Mouse (Mus musculus) thymus, adult 2 months (tissue): ENCODE results near the gene Il17a. TPM values are rescaled to one million over a fixed set of nuclear protein-coding genes. Genes with fewer than 3 reads are reported as not detected.

Experiments used
- DNase-seq: peaks from one replicate; pipeline ENCODE4 v3.0.0; 2021
- H3K27ac ChIP-seq: fragments of 200-500 bp; 2 replicates; pipeline ENCODE4 v1.5.1; 2012; ENCODE audit warnings: low read length, control low read depth; ENCODE audit not compliant: control insufficient read depth, insufficient read depth
- H3K27me3 ChIP-seq: fragments of 200-500 bp; 2 replicates; pipeline ENCODE4 v1.6.1; 2012; ENCODE audit warnings: mild to moderate bottlenecking, low read length, moderate library complexity, mixed read lengths; ENCODE audit not compliant: control insufficient read depth, insufficient read depth
- H3K36me3 ChIP-seq: fragments of 200-500 bp; 2 replicates; pipeline ENCODE4 v1.6.1; 2012; ENCODE audit warnings: mild to moderate bottlenecking, low read length, moderate library complexity; ENCODE audit not compliant: control insufficient read depth, insufficient read depth
- H3K4me1 ChIP-seq: fragments of 200-500 bp; replicated peaks from 2 replicates; pipeline ENCODE4 v1.6.1; 2012; ENCODE audit warnings: low read length; ENCODE audit not compliant: control insufficient read depth, insufficient read depth
- H3K4me3 ChIP-seq: fragments of 200-500 bp; 2 replicates; pipeline ENCODE4 v1.5.1; 2012; ENCODE audit warnings: mild to moderate bottlenecking, low read length, control low read depth, moderate library complexity; ENCODE audit not compliant: control insufficient read depth, insufficient read depth
- CTCF ChIP-seq: fragments of 200-500 bp; IDR thresholded peaks from 2 replicates; pipeline ENCODE4 v1.5.1; 2012; ENCODE audit warnings: mild to moderate bottlenecking, control low read depth, low read length, moderate library complexity, borderline replicate concordance; ENCODE audit not compliant: control insufficient read depth, poor library complexity, insufficient read depth; ENCODE audit errors: extremely low read depth
- POLR2A ChIP-seq: fragments of 200-500 bp; IDR thresholded peaks from 2 replicates; pipeline ENCODE4 v1.6.1; 2012; ENCODE audit warnings: mild to moderate bottlenecking, low read length, control low read depth, moderate library complexity; ENCODE audit not compliant: control insufficient read depth, poor library complexity, insufficient read depth; ENCODE audit errors: extremely low read depth
- WGBS: fragments of 180-500 bp; shearing (Covaris S2); methylation state at CpG from one replicate; pipeline ENCODE4 v1.1.7; 2018; 5-methylcytosine and 5-hydroxymethylcytosine counted together
- polyA plus RNA-seq: library from polyadenylated mRNA; depleted of rRNA; stranded (reverse); fragments of >200 nt; gene quantifications from 2 replicates; pipeline ENCODE4 v1.2.3, GENCODE M21; 2012; rRNA removed

Gene Il17a
- 0.19 TPM in 1 of 2 replicates, not detected in the other for polyA plus RNA-seq

DNA sequence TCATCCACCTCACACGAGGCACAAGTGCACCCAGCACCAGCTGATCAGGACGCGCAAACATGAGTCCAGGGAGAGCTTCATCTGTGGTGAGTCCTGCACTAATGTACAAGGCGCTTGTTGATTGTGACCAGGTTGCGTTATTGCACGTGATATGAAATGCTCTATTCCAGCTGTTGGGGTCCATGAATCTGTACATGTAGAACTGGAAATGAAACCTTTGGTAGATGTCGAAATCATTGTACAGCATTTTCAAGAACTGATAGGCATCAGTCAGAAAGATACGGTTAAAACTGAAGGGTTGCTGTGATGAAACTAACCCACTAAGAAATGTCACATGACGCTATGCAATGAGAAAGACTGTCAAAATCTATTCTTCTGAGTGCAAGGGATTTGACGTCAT lies at the start of gene Il17a:
Gene Il17a (plus strand): TSS at position 3 of the 400 bp plus-strand sequence.
- no peak within 1 kb of the TSS for H3K4me3 ChIP-seq
- H3K27me3 ChIP-seq, result no peaks in the 10 kb centered on the region
- no peaks in the 10 kb centered on the region for H3K4me1 ChIP-seq
- no peak for TF ChIP-seq POLR2A
- TF ChIP-seq CTCF, result no peak
- WGBS, result 93% methylated on average over 10 of the region's 10 CpGs
- H3K27ac ChIP-seq, result no peak within 1 kb of the TSS
- no peak for DNase-seq
- no peaks in the 10 kb centered on the region for H3K36me3 ChIP-seq

DNA sequence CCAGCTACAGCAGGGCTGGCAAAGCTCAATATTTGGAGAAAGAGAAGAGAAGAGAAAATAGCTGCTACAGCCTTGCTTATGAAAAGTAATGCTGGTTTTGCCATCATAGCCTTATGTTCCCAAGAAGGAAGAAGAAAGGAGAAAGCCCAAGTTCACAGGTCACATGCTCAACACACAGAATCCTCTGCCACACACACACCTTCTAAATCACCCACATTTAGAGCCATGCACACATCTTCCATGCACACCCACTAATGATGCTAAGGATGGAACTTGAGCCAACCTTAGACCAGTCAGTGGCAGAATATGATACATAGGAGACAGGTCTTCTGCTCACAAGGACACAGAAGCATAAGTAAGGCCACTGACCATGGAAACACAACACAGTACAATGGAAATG lies 47.9 kb upstream of the Il17a start:
- TF ChIP-seq POLR2A, result no peak
- no peak for TF ChIP-seq CTCF
- Histone ChIP-seq H3K27me3 (no peaks in the 10 kb centered on the region), H3K27ac (no peak overlapping the region), H3K4me3 (no peak overlapping the region), H3K36me3 (no peaks in the 10 kb centered on the region), H3K4me1 (no peaks in the 10 kb centered on the region)
- no peak for DNase-seq

DNA sequence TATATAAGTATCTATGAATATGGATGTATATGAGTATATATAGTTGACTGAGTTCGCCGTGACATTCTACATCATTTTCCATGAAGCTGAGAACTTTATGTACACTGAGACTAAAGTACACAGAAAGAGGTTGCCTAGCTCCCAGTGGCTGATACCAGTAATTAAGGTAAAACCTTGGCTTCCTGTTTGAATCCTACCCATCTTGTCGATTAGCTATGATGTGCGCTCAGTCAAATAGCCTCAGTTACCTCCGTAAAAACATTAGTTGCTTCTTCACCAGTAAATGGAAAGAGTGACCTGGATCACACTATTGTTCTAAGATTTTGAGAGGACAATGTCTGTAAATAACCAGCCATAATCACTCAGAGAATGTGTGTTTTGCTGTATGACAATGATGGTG lies 47.3 kb upstream of the Il17a start:
- Histone ChIP-seq H3K4me3 (no peak overlapping the region), H3K36me3 (no peaks in the 10 kb centered on the region), H3K27me3 (no peaks in the 10 kb centered on the region), H3K4me1 (no peaks in the 10 kb centered on the region), H3K27ac (no peak overlapping the region)
- DNase-seq, result no peak
- WGBS, result 99% methylated on average over 5 of the region's 5 CpGs
- TF ChIP-seq POLR2A (no peak), CTCF (no peak)

DNA sequence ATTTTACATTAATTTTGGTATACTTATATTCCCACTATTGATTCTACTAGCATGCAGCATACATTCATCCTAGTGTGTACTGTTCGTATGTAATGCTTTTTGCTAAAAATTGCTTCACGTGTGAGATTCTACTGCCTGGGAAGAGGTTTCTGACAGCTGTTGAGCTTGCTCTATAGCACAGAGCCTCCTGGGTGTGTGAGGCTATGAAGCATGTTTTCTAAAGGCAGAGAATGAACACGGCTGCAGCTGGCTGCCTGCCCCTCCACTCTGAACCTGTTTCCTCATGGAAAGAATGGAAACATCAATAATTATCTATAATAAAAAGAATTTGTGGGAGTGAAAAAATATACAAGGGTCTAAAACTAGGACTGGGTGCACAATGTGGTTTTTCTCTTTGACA lies 46.9 kb upstream of the Il17a start:
- H3K27ac ChIP-seq, result no peak overlapping the region
- H3K36me3 ChIP-seq, result no peaks in the 10 kb centered on the region
- no peaks in the 10 kb centered on the region for H3K4me1 ChIP-seq
- no peak overlapping the region for H3K4me3 ChIP-seq
- 91% methylated on average over 3 of the region's 3 CpGs for WGBS
- H3K27me3 ChIP-seq, result no peaks in the 10 kb centered on the region
- DNase-seq, result no peak
- TF ChIP-seq POLR2A (no peak), CTCF (no peak)

DNA sequence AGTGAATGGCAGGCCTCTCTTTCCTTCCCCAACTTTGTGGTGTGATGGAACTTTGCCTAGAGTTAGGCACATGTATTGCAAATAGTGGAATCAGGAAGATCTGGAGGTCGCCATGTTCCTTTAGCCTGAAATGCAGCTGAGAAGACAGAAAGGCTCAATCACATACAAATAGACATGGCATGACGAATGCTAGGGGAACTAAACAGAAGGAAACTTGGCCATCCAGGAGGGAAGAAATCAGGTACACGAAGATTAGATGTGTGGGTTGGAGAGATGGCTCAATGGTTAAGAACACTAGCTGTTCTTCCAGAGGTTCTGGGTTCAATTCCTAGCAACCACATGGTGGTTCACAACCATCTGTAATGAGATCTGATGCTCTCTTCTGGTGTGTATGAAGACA lies 46.3 kb upstream of the Il17a start:
- Histone ChIP-seq H3K4me1 (no peaks in the 10 kb centered on the region), H3K27ac (no peak overlapping the region), H3K36me3 (no peaks in the 10 kb centered on the region), H3K27me3 (no peaks in the 10 kb centered on the region), H3K4me3 (no peak overlapping the region)
- no peak for DNase-seq
- WGBS, result 88% methylated on average over 3 of the region's 3 CpGs
- no peak for TF ChIP-seq POLR2A

DNA sequence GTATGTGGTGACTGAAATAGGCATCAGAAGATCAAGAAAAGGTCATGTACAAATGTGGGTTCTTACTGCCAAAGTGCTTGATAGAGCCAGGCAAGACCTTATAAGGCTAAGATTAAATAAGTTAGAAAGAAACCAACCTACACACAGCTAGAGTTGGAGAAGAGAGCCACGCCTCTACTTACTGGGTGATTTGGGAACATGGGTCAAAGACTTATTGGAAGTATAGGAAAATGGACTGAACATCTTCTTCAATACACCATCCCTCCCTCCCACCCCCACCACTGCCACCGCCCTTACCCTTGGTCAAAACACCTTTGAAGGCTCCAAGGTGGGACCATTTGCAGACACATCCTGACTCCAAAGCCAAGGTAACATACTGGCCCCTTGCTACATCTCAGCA lies 45.3 kb upstream of the Il17a start:
- TF ChIP-seq CTCF (no peak), POLR2A (no peak)
- DNase-seq, result no peak
- no peaks in the 10 kb centered on the region for H3K27me3 ChIP-seq
- H3K4me1 ChIP-seq, result no peaks in the 10 kb centered on the region
- H3K27ac ChIP-seq, result no peak overlapping the region
- no peak overlapping the region for H3K4me3 ChIP-seq
- H3K36me3 ChIP-seq, result no peaks in the 10 kb centered on the region
- 85% methylated on average over 2 of the region's 2 CpGs for WGBS

DNA sequence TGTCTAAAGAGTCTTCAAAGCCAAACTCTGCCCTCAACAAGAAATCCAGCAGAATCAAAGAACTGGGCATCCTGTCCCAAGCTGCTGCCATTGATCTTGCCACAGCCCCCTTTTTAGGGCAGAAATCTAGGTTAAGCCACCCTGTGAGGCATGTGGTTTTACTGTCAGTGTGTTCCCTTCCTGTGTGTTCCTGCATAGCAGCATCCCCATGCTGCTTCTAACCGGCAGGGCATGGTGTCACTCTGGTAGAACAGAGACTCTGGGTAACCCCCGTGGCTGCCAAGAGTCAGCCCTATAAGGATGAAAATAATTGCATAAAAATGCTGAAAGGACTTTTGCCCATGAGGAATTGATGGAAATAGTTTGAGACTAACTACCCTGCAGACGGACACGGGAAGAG lies 44.8 kb upstream of the Il17a start:
- Histone ChIP-seq H3K36me3 (no peaks in the 10 kb centered on the region), H3K4me1 (no peaks in the 10 kb centered on the region), H3K4me3 (no peak overlapping the region), H3K27me3 (no peaks in the 10 kb centered on the region), H3K27ac (no peak overlapping the region)
- TF ChIP-seq POLR2A (no peak), CTCF (no peak)
- WGBS, result 89% methylated on average over 4 of the region's 4 CpGs
- no peak for DNase-seq

DNA sequence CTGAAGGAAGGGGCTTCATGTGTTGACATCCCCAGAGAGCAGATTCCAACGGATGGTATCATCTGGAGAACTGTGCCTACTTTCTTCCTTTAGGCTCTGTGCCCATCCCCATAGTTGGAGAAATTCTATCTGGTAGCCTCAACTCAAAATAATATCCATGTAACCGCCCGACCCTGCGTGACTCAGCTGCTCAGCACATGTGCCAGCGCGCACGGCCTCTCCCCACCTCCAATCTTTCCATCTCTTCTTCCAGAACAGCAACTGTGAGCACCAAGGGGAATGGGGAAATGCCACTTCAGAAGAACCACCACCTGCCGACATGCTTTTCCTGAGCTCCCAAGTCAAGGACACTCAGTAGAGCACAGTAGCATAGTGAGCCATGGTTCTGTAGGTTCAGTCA lies 39.4 kb upstream of the Il17a start:
- Histone ChIP-seq H3K27ac (no peak overlapping the region), H3K4me3 (no peak overlapping the region), H3K27me3 (no peaks in the 10 kb centered on the region), H3K36me3 (no peaks in the 10 kb centered on the region), H3K4me1 (no peaks in the 10 kb centered on the region)
- no peak for TF ChIP-seq POLR2A
- TF ChIP-seq CTCF, result no peak
- no peak for DNase-seq
- WGBS, result 93% methylated on average over 8 of the region's 8 CpGs
